Mouse (Mus musculus) olfactory bulb, adult 2 months (tissue): ENCODE data around the gene Dnah2.

Source experiments
- CTCF ChIP-seq: fragments of 200-500 bp; IDR thresholded peaks from 2 replicates; pipeline ENCODE4 v1.5.1; 2012; ENCODE audit warnings: low read depth, mild to moderate bottlenecking, low read length, moderate library complexity; ENCODE audit not compliant: insufficient read depth
- POLR2A ChIP-seq: fragments of 200-500 bp; IDR thresholded peaks from 2 replicates; pipeline ENCODE4 v1.6.1; 2012; ENCODE audit warnings: mild to moderate bottlenecking, low read depth, low read length, moderate library complexity; ENCODE audit not compliant: insufficient read depth

DNA sequence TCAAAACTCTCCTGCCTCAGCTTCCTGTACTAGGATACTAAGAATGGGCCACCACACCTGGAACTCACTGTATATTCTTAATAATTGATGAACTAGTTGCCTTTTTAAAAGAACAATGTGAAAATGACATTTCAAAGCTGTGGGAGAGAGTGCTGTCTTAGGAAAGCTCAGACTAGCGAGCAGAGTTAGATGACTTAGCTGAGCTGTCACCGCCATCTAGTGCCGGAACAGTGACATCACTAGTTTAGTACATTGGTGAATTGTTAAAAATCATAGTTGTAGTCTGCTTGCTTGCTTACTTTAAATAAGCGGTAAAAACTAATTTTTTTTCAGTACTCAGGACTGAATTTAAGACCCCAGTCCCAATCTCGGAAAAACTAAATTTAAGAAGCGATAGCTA is 35.1 kb downstream of the Dnah2 start:
- TF ChIP-seq POLR2A (no peak), CTCF (no peak)
